In genomic region chr17:47371451-47371850, GRCm38 (mm10) we compare ENCODE assay signal across 8 mouse cellular contexts. TPM values are rescaled to one million over a fixed set of nuclear protein-coding genes. Genes with fewer than 3 reads are reported as not detected.
DNase-seq lines count a peak whose midpoint lies in the region; ATAC-seq and TF ChIP-seq lines count a peak whose summit lies in the region.

No protein-coding gene starts in this region.

- H3K36me3 ChIP-seq in heart, adult 2 months (ENCODE audit: control insufficient read depth, insufficient read depth, low read length): no peaks in the 10 kb centered on the region; the same call in 1 of the 2 replicates
- peaks cover 18% of the 10 kb centered on the region for H3K36me3 ChIP-seq in heart, embryonic 11.5 days (ENCODE audit: control insufficient read depth, insufficient read depth, low read length)
- H3K36me3 ChIP-seq in embryonic facial prominence, embryonic 14.5 days (ENCODE audit: control insufficient read depth, insufficient read depth, low read length): peaks cover 44% of the 10 kb centered on the region
- H3K36me3 ChIP-seq in hindbrain, embryonic 14.5 days (replicated peaks; ENCODE audit: control insufficient read depth, insufficient read depth): peaks cover 43% of the 10 kb centered on the region

- intact Hi-C loops in heart, adult 2 months (cut with DNase I): no loop called here

- H3K4me1 ChIP-seq in heart, adult 2 months (ENCODE audit: control insufficient read depth, insufficient read depth, low read length): no peaks in the 10 kb centered on the region
- H3K4me1 ChIP-seq in heart, embryonic 11.5 days (ENCODE audit: control insufficient read depth, insufficient read depth, low read length): 0 out of 2 replicates have a peak, but pooled peaks cover 3% of the 10 kb centered on the region
- no peaks in the 10 kb centered on the region for H3K4me1 ChIP-seq in embryonic facial prominence, embryonic 14.5 days (ENCODE audit: control insufficient read depth, insufficient read depth, low read length)
- H3K4me1 ChIP-seq in hindbrain, embryonic 14.5 days (replicated peaks; ENCODE audit: control insufficient read depth, insufficient read depth, low read length): peaks cover 9% of the 10 kb centered on the region; the same call in 1 of the 2 replicates

- TF ChIP-seq CTCF in heart, adult 2 months (IDR thresholded peaks at IDR 0.05): peak; percentile 90

- DNase-seq in heart, adult 2 months: peak; percentile 35 to 41
- peak; percentile 53 for DNase-seq in adrenal gland, postnatal 25 days
- DNase-seq in embryonic facial prominence, embryonic 14.5 days (ENCODE audit: low spot score): peak; percentile 77
- peak; percentile 87 for DNase-seq in hindbrain, embryonic 14.5 days (ENCODE audit: low spot score)
- DNase-seq in layer of hippocampus, postnatal 10 days (ENCODE audit: low spot score in 2 of 2): peak; percentile 68 to 71
- DNase-seq in lung, postnatal 36 days: peak; percentile 83
- DNase-seq in right cerebral cortex, postnatal 4 days: peak; percentile 43

- no peak for TF ChIP-seq POLR2A in heart, adult 2 months (IDR thresholded peaks at IDR 0.05; ENCODE audit: insufficient read depth, low read depth, low read length)

- 9% methylated on average over 4 of the region's 4 CpGs for WGBS in heart, adult 2 months
- 22% methylated on average over 4 of the region's 4 CpGs for WGBS in heart, embryonic 11.5 days (ENCODE audit: insufficient replicate concordance)
- WGBS in embryonic facial prominence, embryonic 14.5 days: 11% methylated on average over 4 of the region's 4 CpGs
- 9% methylated on average over 4 of the region's 4 CpGs for WGBS in hindbrain, embryonic 14.5 days

- H3K27ac ChIP-seq in heart, adult 2 months: no peak overlapping the region
- no peak overlapping the region for H3K27ac ChIP-seq in heart, embryonic 11.5 days (ENCODE audit: low read depth, low read length)
- H3K27ac ChIP-seq in embryonic facial prominence, embryonic 14.5 days (replicated peaks; ENCODE audit: low read depth, low read length): no peak overlapping the region
- H3K27ac ChIP-seq in hindbrain, embryonic 14.5 days: no peak overlapping the region

- H3K9me3 ChIP-seq in heart, embryonic 11.5 days (replicated peaks; ENCODE audit: control insufficient read depth, low read length): no peaks in the 10 kb centered on the region
- no peaks in the 10 kb centered on the region for H3K9me3 ChIP-seq in embryonic facial prominence, embryonic 14.5 days (ENCODE audit: control insufficient read depth, low read length)
- no peaks in the 10 kb centered on the region for H3K9me3 ChIP-seq in hindbrain, embryonic 14.5 days (ENCODE audit: control insufficient read depth, low read length)

- no peaks in the 10 kb centered on the region for H3K27me3 ChIP-seq in heart, adult 2 months (ENCODE audit: control insufficient read depth, insufficient read depth, low read length)
- peaks cover 5% of the 10 kb centered on the region for H3K27me3 ChIP-seq in heart, embryonic 11.5 days (ENCODE audit: control insufficient read depth, insufficient read depth, low read length)
- H3K27me3 ChIP-seq in embryonic facial prominence, embryonic 14.5 days (replicated peaks; ENCODE audit: control insufficient read depth, insufficient read depth, low read length): no peaks in the 10 kb centered on the region
- H3K27me3 ChIP-seq in hindbrain, embryonic 14.5 days (ENCODE audit: control insufficient read depth, insufficient read depth, low read length): no peaks in the 10 kb centered on the region

- no peak overlapping the region for H3K4me3 ChIP-seq in heart, adult 2 months
- H3K4me3 ChIP-seq in heart, embryonic 11.5 days (ENCODE audit: low read depth, low read length): no peak overlapping the region
- H3K4me3 ChIP-seq in embryonic facial prominence, embryonic 14.5 days (ENCODE audit: low read depth, low read length): no peak overlapping the region
- no peak overlapping the region for H3K4me3 ChIP-seq in hindbrain, embryonic 14.5 days (replicated peaks; ENCODE audit: low read length)

- no peak for ATAC-seq in heart, embryonic 11.5 days (replicated peaks; ENCODE audit: insufficient number of reproducible peaks, low FRiP score, low TSS enrichment)
- peak; percentile 74; the same call in 1 of the 2 replicates for ATAC-seq in embryonic facial prominence, embryonic 14.5 days (ENCODE audit: low read depth)
- ATAC-seq in hindbrain, embryonic 14.5 days (ENCODE audit: low FRiP score): 0 out of 2 replicates have a peak, but pooled peaks have one; percentile 46

- no peak overlapping the region for H3K4me2 ChIP-seq in heart, embryonic 11.5 days
- no peak overlapping the region for H3K4me2 ChIP-seq in embryonic facial prominence, embryonic 14.5 days (ENCODE audit: low read depth, low read length)
- no peak overlapping the region for H3K4me2 ChIP-seq in hindbrain, embryonic 14.5 days (replicated peaks)

- no peaks in the 10 kb centered on the region for H3K79me2 ChIP-seq in heart, adult 2 months (replicated peaks; ENCODE audit: control insufficient read depth, insufficient read depth, low read length)

- TF ChIP-seq EP300 in heart, adult 2 months (IDR thresholded peaks at IDR 0.05; ENCODE audit: insufficient read depth, low read depth, low read length): no peak

- no peak overlapping the region for H3K9ac ChIP-seq in heart, adult 2 months (ENCODE audit: low read depth, low read length)
- H3K9ac ChIP-seq in heart, embryonic 11.5 days (ENCODE audit: low read depth, low read length): no peak overlapping the region
- H3K9ac ChIP-seq in embryonic facial prominence, embryonic 14.5 days (ENCODE audit: low read depth, low read length): no peak overlapping the region
- no peak overlapping the region for H3K9ac ChIP-seq in hindbrain, embryonic 14.5 days

RNA-seq across cellular contexts. Expression of gene Mrps10, which starts 2.8 kb away (rescaled TPM):
- 10 to 100 TPM; 18.2 to 22.5 TPM for total RNA-seq in heart, adult 2 months (2021)
- polyA plus RNA-seq in heart, adult 2 months (2012; rRNA removed): 19.9 and 25.9 TPM in 2 replicates
- 74.8 and 78.7 TPM in 2 replicates for polyA plus RNA-seq in heart, embryonic 11.5 days (2014; fragmentation: Nextera tagmentation; extraction: Ambion mirVana)
- 47.5 and 53.5 TPM in 2 replicates for total RNA-seq in adrenal gland, postnatal 25 days (2021)
- 72.9 and 74.0 TPM in 2 replicates for polyA plus RNA-seq in embryonic facial prominence, embryonic 14.5 days (2014; fragmentation: Nextera tagmentation; extraction: Ambion mirVana)
- polyA plus RNA-seq in hindbrain, embryonic 14.5 days (2014; fragmentation: Nextera tagmentation; extraction: Ambion mirVana): 61.7 and 72.3 TPM in 2 replicates
- total RNA-seq in layer of hippocampus, postnatal 10 days (2021): 10 to 100 TPM; 29.1 to 30.6 TPM

RNA-seq across cellular contexts. Expression of gene Guca1b, which starts 13.7 kb away (rescaled TPM):
- total RNA-seq in heart, adult 2 months (2021): under 1 TPM; 0.23 to 0.43 TPM
- 0.86 and 1.1 TPM in 2 replicates for polyA plus RNA-seq in heart, adult 2 months (2012; rRNA removed)
- polyA plus RNA-seq in heart, embryonic 11.5 days (2014; fragmentation: Nextera tagmentation; extraction: Ambion mirVana): 1.2 and 2.5 TPM in 2 replicates
- 1.6 and 3.2 TPM in 2 replicates for total RNA-seq in adrenal gland, postnatal 25 days (2021)
- 0.37 and 0.50 TPM in 2 replicates for polyA plus RNA-seq in embryonic facial prominence, embryonic 14.5 days (2014; fragmentation: Nextera tagmentation; extraction: Ambion mirVana)
- 0.25 and 0.46 TPM in 2 replicates for polyA plus RNA-seq in hindbrain, embryonic 14.5 days (2014; fragmentation: Nextera tagmentation; extraction: Ambion mirVana)
- total RNA-seq in layer of hippocampus, postnatal 10 days (2021): under 1 TPM; 0.40 to 0.43 TPM

RNA-seq across cellular contexts. Expression of gene Guca1a, which starts 28.9 kb away (rescaled TPM):
- total RNA-seq in heart, adult 2 months (2021): under 1 TPM; 0.34 to 0.39 TPM
- 0.55 and 0.61 TPM in 2 replicates for polyA plus RNA-seq in heart, adult 2 months (2012; rRNA removed)
- 3.3 and 4.3 TPM in 2 replicates for polyA plus RNA-seq in heart, embryonic 11.5 days (2014; fragmentation: Nextera tagmentation; extraction: Ambion mirVana)
- total RNA-seq in adrenal gland, postnatal 25 days (2021): 2.2 TPM in 1 of 2 replicates, not detected in the other
- polyA plus RNA-seq in embryonic facial prominence, embryonic 14.5 days (2014; fragmentation: Nextera tagmentation; extraction: Ambion mirVana): 5.7 and 6.5 TPM in 2 replicates
- polyA plus RNA-seq in hindbrain, embryonic 14.5 days (2014; fragmentation: Nextera tagmentation; extraction: Ambion mirVana): 0.31 and 0.40 TPM in 2 replicates
- 1 to 10 TPM in 1 of 2 experiments, not detected in 1; 1.2 TPM for total RNA-seq in layer of hippocampus, postnatal 10 days (2021)
